Mouse (Mus musculus) G1E (cell line): ENCODE data around the gene Spag5. TPM values are rescaled to one million over a fixed set of nuclear protein-coding genes. Genes with fewer than 3 reads are reported as not detected.

Experiments
- ATAC-seq: 2 replicates; pipeline ENCODE4 v1.8.0; 2016; ENCODE audit warnings: mild to moderate bottlenecking; ENCODE audit not compliant: insufficient number of reproducible peaks, poor library complexity, low FRiP score, severe bottlenecking; ENCODE audit errors: extremely low read depth
- DNase-seq: peaks from one replicate; pipeline ENCODE4 v3.0.0; 2012; ENCODE audit warnings: low spot score
- H3K27me3 ChIP-seq: 2 replicates; pipeline ENCODE4 v1.6.1; 2012; ENCODE audit warnings: mild to moderate bottlenecking, low read length, inconsistent platforms; ENCODE audit not compliant: insufficient read depth
- H3K36me3 ChIP-seq: replicated peaks from 2 replicates; pipeline ENCODE3; 2012; ENCODE audit warnings: mild to moderate bottlenecking, inconsistent platforms
- H3K4me1 ChIP-seq: 2 replicates; pipeline ENCODE4 v1.6.1; 2012; ENCODE audit warnings: low read depth, low read length, inconsistent platforms, mixed read lengths; ENCODE audit not compliant: insufficient read depth
- H3K4me3 ChIP-seq: 2 replicates; pipeline ENCODE4 v1.5.1; 2012; ENCODE audit warnings: low read depth, mild to moderate bottlenecking, inconsistent platforms, low read length, moderate library complexity, mixed read lengths
- H3K9me3 ChIP-seq: replicated peaks from 2 replicates; pipeline ENCODE4 v1.6.1; 2012; ENCODE audit warnings: inconsistent platforms
- CTCF ChIP-seq: IDR thresholded peaks from 2 replicates; pipeline ENCODE4 v1.5.1; 2012; ENCODE audit warnings: low read depth, low read length, inconsistent platforms, mixed read lengths
- GATA1 ChIP-seq: IDR thresholded peaks from 2 replicates; pipeline ENCODE4 v1.6.1; 2012; ENCODE audit warnings: borderline replicate concordance, low read length, inconsistent platforms, mixed read lengths
- GATA2 ChIP-seq: IDR thresholded peaks from 2 replicates; pipeline ENCODE4 v1.6.1; 2012; ENCODE audit warnings: low read depth, low read length, inconsistent platforms, borderline replicate concordance
- POLR2AphosphoS5 ChIP-seq: IDR thresholded peaks from 2 replicates; pipeline ENCODE4 v1.6.1; 2012; ENCODE audit warnings: low read depth, low read length, inconsistent platforms; ENCODE audit not compliant: insufficient replicate concordance
- TAL1 ChIP-seq: conservative IDR thresholded peaks from 2 replicates; pipeline ENCODE4 v1.6.1; 2012; ENCODE audit warnings: low read depth, low read length, inconsistent platforms, mixed read lengths
- polyA plus RNA-seq: library from polyadenylated mRNA; stranded (reverse); fragments of >175 nt; gene quantifications from 2 replicates; pipeline ENCODE4 v1.2.3, GENCODE M21; 2012
- total RNA-seq, 2 experiments: library from RNA; stranded (forward) in 1 of 2; stranded (reverse) in 1 of 2; fragments of 200-1000 nt in 1 of 2; fragments of >200 nt in 1 of 2; fragmentation: Nextera tagmentation in 1 of 2; gene quantifications; 2 replicates each; pipeline ENCODE4 v1.2.3; 2014 to 2017

Spag5 gene
- total and polyA plus RNA-seq, 3 experiments, result 60.8 to 77.5 (median 71.3) TPM

DNA sequence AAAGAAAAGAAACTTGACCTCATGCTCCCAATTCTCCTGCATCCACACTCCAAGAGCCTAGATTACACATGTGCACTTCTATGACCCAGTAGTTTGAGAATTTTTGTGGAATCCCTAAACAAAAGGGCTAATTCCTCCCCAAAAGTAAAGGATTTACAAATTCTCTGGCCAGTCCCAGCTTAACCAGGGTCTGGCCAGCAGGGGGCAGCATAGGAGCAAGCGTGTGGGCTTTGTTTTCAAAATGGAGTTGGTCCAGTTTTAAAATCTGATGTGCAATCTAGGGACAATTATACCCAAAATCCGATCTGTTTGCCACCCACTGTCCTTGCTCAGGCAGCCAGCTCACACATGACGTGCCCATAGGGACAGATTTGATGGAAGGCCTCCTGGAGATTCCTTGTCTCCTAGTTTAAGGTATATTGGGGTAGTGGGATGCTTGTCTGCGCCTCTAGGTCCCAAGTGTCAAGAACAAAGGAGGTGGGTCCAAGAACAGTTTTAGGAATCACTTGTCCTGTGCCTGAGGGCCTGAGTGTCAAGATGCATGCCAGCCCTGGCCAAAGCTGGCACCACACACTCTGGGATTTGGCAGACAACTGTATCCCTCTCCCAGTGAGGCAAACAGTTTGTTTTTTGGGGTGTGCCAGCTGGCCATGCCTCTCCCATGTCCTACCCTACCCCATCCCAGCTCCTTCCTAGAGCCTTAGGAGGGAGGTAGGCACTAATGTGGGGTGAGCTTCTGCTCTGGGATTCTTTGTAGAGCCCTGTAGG lies 54.3 kb downstream of the Spag5 start:
- ATAC-seq, result no peak
- Histone ChIP-seq H3K4me3 (no peak overlapping the region), H3K9me3 (no peaks in the 10 kb centered on the region), H3K27me3 (peaks cover 28% of the 10 kb centered on the region), H3K36me3 (no peaks in the 10 kb centered on the region), H3K4me1 (peaks cover 33% of the 10 kb centered on the region)
- TF ChIP-seq CTCF (0 out of 2 replicates have a peak, but pooled peaks have one; percentile 40), GATA2 (no peak), POLR2AphosphoS5 (no peak), GATA1 (no peak), TAL1 (no peak)
- no peak for DNase-seq

DNA sequence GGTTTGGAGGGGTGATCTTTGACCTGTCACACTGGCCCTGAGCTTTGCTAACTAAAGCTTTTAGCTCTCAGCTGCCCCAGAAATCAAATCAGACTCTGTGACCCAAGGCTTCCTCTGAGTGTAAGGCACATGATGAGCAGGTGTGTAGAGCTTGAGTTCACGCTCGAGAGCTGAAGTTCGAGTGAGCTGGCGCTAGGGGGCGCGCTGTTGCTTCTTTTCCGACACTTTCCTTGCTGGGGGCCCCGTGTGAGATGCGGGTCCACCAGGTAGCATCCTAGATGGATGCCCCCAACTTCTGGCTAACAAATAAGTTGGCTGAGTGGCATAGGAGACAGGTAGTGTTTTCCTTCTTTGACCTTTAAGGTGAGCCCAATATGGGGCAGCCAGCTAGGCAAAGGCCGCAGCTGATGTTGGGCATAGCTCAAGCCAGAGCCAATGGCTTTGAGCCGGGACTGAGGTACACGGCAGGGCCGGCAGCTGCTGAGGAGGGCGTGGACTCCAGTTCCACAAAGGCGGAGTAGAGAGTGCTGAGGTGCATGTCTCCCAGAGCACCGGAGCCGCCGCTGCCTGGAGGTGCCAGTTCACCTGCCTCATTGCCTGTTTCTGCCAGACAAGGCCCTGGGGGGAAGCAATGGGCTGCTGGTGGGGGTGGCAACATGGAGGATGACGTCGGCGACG lies 57.1 kb downstream of the Spag5 start:
- H3K36me3 ChIP-seq, result no peaks in the 10 kb centered on the region
- no peak overlapping the region for H3K4me3 ChIP-seq
- no peak for ATAC-seq
- TF ChIP-seq GATA1, result no peak
- peak; percentile 63 for TF ChIP-seq CTCF
- no peak for DNase-seq
- peaks cover 33% of the 10 kb centered on the region for H3K27me3 ChIP-seq
- H3K9me3 ChIP-seq, result no peaks in the 10 kb centered on the region
- peaks cover 25% of the 10 kb centered on the region for H3K4me1 ChIP-seq

DNA sequence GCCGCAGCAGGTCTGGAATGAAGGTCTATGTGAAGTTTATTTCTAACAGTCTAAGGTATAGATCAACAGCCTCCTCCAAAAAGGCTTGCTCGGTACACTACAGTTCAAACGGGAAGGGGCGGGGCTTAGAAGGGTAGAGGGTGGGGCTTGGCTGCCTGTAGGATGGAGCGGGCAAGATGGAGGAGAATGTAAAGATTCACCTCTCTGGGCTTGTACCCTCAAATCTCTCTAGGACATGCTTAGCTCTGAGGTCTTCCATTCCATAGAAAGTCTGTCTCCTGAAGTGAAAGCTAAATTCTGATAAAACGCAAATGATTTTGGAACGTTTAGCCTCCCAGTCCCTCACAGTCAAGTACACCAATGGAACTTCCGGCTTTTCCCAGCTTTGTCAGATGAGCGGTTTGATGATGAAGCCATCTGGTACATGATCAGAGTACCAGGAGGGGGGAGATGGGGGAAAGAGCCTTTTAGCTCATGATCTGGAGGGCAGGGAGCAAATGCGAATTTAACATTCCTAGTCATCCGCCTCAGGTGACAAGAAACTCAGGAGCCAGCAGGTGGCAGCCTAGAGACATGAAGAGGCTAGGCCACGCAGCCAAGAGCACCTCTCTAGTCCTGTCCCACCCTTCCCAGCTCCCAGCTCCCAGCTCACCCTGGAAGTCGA lies 58.9 kb downstream of the Spag5 start:
- no peak for TF ChIP-seq TAL1
- peak; percentile 38 for TF ChIP-seq CTCF
- DNase-seq, result peak; percentile 75
- peak; percentile 54 for ATAC-seq
- Histone ChIP-seq H3K27me3 (peaks cover 36% of the 10 kb centered on the region), H3K36me3 (no peaks in the 10 kb centered on the region), H3K4me1 (peaks cover 22% of the 10 kb centered on the region), H3K4me3 (peak overlapping the region; percentile 65), H3K9me3 (no peaks in the 10 kb centered on the region)

GRCm38 (mm10) chr11:78360789-78361131 lies 59.4 kb downstream of the Spag5 start:
- no peak for TF ChIP-seq GATA1
- Histone ChIP-seq H3K4me1 (peaks cover 22% of the 10 kb centered on the region), H3K9me3 (no peaks in the 10 kb centered on the region), H3K4me3 (peak overlapping the region; percentile 65; the same call in 1 of the 2 replicates), H3K36me3 (no peaks in the 10 kb centered on the region), H3K27me3 (peaks cover 36% of the 10 kb centered on the region)
- DNase-seq, result no peak
- no peak for ATAC-seq

GRCm38 (mm10) chr11:78363309-78364007 lies 62.1 kb downstream of the Spag5 start:
- no peak for TF ChIP-seq POLR2AphosphoS5
- TF ChIP-seq GATA1, result no peak
- no peak for TF ChIP-seq CTCF
- no peak for TF ChIP-seq GATA2
- no peak for TF ChIP-seq TAL1
- DNase-seq, result no peak

DNA sequence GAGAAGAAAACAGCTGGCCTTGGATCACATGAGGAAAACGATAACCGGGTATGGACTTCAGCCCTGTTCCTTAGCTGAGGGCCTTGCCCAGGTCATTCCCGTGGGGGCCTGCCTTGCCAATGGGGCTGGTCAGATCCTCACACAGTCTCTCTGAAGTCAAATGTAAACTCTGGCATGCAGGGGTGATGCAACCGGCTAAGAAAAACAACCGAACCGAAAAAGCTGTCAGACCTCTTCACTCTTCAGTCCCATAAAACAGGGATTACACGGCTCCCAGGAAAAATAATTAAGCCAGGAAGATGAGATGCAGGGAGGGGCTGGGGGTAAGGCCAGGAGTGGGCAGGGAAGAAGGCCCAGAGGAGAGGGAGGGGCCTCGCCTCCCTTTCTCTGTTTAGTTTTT lies 62.8 kb downstream of the Spag5 start:
- Histone ChIP-seq H3K27me3 (peaks cover 52% of the 10 kb centered on the region), H3K4me1 (peaks cover 16% of the 10 kb centered on the region), H3K4me3 (no peak overlapping the region), H3K9me3 (no peaks in the 10 kb centered on the region), H3K36me3 (no peaks in the 10 kb centered on the region)
- ATAC-seq, result no peak
- TF ChIP-seq TAL1, result no peak
- DNase-seq, result no peak

More at GRCm38 (mm10) chr11:78363309-78364007, 62.1 kb downstream of the Spag5 start:
- Histone ChIP-seq H3K27me3 (peaks cover 47% of the 10 kb centered on the region), H3K4me1 (peaks cover 19% of the 10 kb centered on the region), H3K36me3 (no peaks in the 10 kb centered on the region), H3K9me3 (no peaks in the 10 kb centered on the region), H3K4me3 (no peak overlapping the region)
- no peak for ATAC-seq
